Mouse (Mus musculus) cerebellum, postnatal 4 days (tissue): Measurements from ENCODE around the gene Ccdc51.

Source experiments
- DNase-seq, 2 experiments: peaks; one replicate each; pipeline ENCODE4 v3.0.0; 2022; ENCODE audit warnings: low spot score in 2 of 2, mixed read lengths in 1 of 2

Ccdc51 gene

GRCm38 (mm10) chr9:109082124-109082800 lies at the start of gene Ccdc51, which contains the start of gene Tma7:
Ccdc51 (plus strand) TSS chr9:109082493.
Tma7 (minus strand) TSS chr9:109082587.
- peak in 1 of 2 experiments; percentile 77 for DNase-seq

- DNase-seq = peak in 1 of 2 experiments; percentile 36
These were observed 44.0 kb upstream of the Ccdc51 start, which contains the start of gene Shisa5 for GRCm38 (mm10) chr9:109038086-109038895. Shisa5 (plus strand) TSS chr9:109038565.

- DNase-seq = no peak
These were observed 43.4 kb upstream of the Ccdc51 start for GRCm38 (mm10) chr9:109038901-109039364.

- DNase-seq = no peak
These were observed 42.6 kb upstream of the Ccdc51 start for GRCm38 (mm10) chr9:109039681-109040080.

GRCm38 (mm10) chr9:109040216-109040615 lies 42.1 kb upstream of the Ccdc51 start:
- no peak for DNase-seq

GRCm38 (mm10) chr9:109040906-109041305 lies 41.4 kb upstream of the Ccdc51 start:
- no peak for DNase-seq

GRCm38 (mm10) chr9:109041351-109041750 lies 40.9 kb upstream of the Ccdc51 start:
- DNase-seq = no peak

GRCm38 (mm10) chr9:109046306-109046705 lies 36.0 kb upstream of the Ccdc51 start:
- no peak for DNase-seq

- DNase-seq = no peak
These were observed 33.0 kb upstream of the Ccdc51 start for GRCm38 (mm10) chr9:109049316-109049715.

- no peak for DNase-seq
These were observed 32.2 kb upstream of the Ccdc51 start for GRCm38 (mm10) chr9:109049996-109050673.

- no peak for DNase-seq
These were observed 31.7 kb upstream of the Ccdc51 start for GRCm38 (mm10) chr9:109050674-109050997.

- DNase-seq = no peak
These were observed 31.2 kb upstream of the Ccdc51 start for GRCm38 (mm10) chr9:109051011-109051501.

GRCm38 (mm10) chr9:109051651-109052489 lies 30.4 kb upstream of the Ccdc51 start:
- DNase-seq = no peak

GRCm38 (mm10) chr9:109052490-109053260 lies 29.6 kb upstream of the Ccdc51 start:
- no peak for DNase-seq

- no peak for DNase-seq
These were observed 28.9 kb upstream of the Ccdc51 start for GRCm38 (mm10) chr9:109053366-109053765.

GRCm38 (mm10) chr9:109053851-109054250 lies 28.4 kb upstream of the Ccdc51 start:
- DNase-seq = no peak

- no peak for DNase-seq
These were observed 27.6 kb upstream of the Ccdc51 start for GRCm38 (mm10) chr9:109054712-109055111.

- no peak for DNase-seq
These were observed 26.8 kb upstream of the Ccdc51 start for GRCm38 (mm10) chr9:109055271-109056030.

- DNase-seq = no peak
These were observed 26.1 kb upstream of the Ccdc51 start for GRCm38 (mm10) chr9:109056081-109056690.
